Mouse (Mus musculus): ENCODE measurements around the gene Ush2a. TPM values are rescaled to one million over a fixed set of nuclear protein-coding genes. Genes with fewer than 3 reads are reported as not detected.

Ush2a gene
- polyA plus RNA-seq, 2 experiments: 0.01 to 0.11 TPM

- Histone ChIP-seq H3K36me3 (ENCODE audit: control insufficient read depth, insufficient read depth, low read length) (no peaks in the 10 kb centered on the region), H3K4me3 (replicated peaks; ENCODE audit: low read length) (no peak overlapping the region), H3K9ac (ENCODE audit: low read depth, low read length, severe bottlenecking) (no peak overlapping the region), H3K4me2 (replicated peaks; ENCODE audit: low read depth, low read length, severe bottlenecking) (no peak overlapping the region), H3K4me1 (ENCODE audit: control insufficient read depth, insufficient read depth, low read length) (no peaks in the 10 kb centered on the region), H3K9me3 (ENCODE audit: control insufficient read depth, low read length) (no peaks in the 10 kb centered on the region), H3K27ac (replicated peaks; ENCODE audit: low read depth, low read length) (no peak overlapping the region), H3K27me3 (ENCODE audit: control insufficient read depth, insufficient read depth, low read length) (no peaks in the 10 kb centered on the region)
- WGBS: 81% methylated on average over 9 of the region's 9 CpGs
- DNase-seq (ENCODE audit: low spot score) (no peak), ATAC-seq (ENCODE audit: low FRiP score, low read depth) (no peak)
- no peak for TF ChIP-seq POLR2A (IDR thresholded peaks at IDR 0.05; ENCODE audit: borderline replicate concordance, extremely low read depth, insufficient read depth, insufficient read length)
These were observed 306.6 kb downstream of the Ush2a start for GRCm38 (mm10) chr1:188568295-188568961.

- WGBS: 76% methylated on average over 8 of the region's 8 CpGs
- H3K36me3 ChIP-seq (ENCODE audit: control insufficient read depth, insufficient read depth, low read length): no peaks in the 10 kb centered on the region
- no peak overlapping the region for H3K9ac ChIP-seq (ENCODE audit: low read depth, low read length, severe bottlenecking)
These were observed 314.5 kb downstream of the Ush2a start for GRCm38 (mm10) chr1:188576246-188576747.

GRCm38 (mm10) chr1:188577376-188577775 is 315.6 kb downstream of the Ush2a start:
- no peaks in the 10 kb centered on the region for H3K9me3 ChIP-seq (ENCODE audit: control insufficient read depth, low read length)
- no peaks in the 10 kb centered on the region for H3K4me1 ChIP-seq (ENCODE audit: control insufficient read depth, insufficient read depth, low read length)
- no peak overlapping the region for H3K4me2 ChIP-seq (replicated peaks; ENCODE audit: low read depth, low read length, severe bottlenecking)
- WGBS: 94% methylated on average over 4 of the region's 4 CpGs
- H3K4me3 ChIP-seq (replicated peaks; ENCODE audit: low read length): no peak overlapping the region
- DNase-seq (ENCODE audit: low spot score): no peak
- H3K36me3 ChIP-seq (ENCODE audit: control insufficient read depth, insufficient read depth, low read length): no peaks in the 10 kb centered on the region
- H3K27me3 ChIP-seq (ENCODE audit: control insufficient read depth, insufficient read depth, low read length): no peaks in the 10 kb centered on the region
- H3K9ac ChIP-seq (ENCODE audit: low read depth, low read length, severe bottlenecking): no peak overlapping the region
- no peak overlapping the region for H3K27ac ChIP-seq (replicated peaks; ENCODE audit: low read depth, low read length)
- no peak for ATAC-seq (ENCODE audit: low FRiP score, low read depth)
- TF ChIP-seq POLR2A (IDR thresholded peaks at IDR 0.05; ENCODE audit: borderline replicate concordance, extremely low read depth, insufficient read depth, insufficient read length): no peak

More at GRCm38 (mm10) chr1:188576246-188576747, 314.5 kb downstream of the Ush2a start:
- TF ChIP-seq POLR2A (IDR thresholded peaks at IDR 0.05; ENCODE audit: borderline replicate concordance, extremely low read depth, insufficient read depth, insufficient read length): no peak
- no peaks in the 10 kb centered on the region for H3K9me3 ChIP-seq (ENCODE audit: control insufficient read depth, low read length)
- H3K27ac ChIP-seq (replicated peaks; ENCODE audit: low read depth, low read length): no peak overlapping the region
- no peaks in the 10 kb centered on the region for H3K4me1 ChIP-seq (ENCODE audit: control insufficient read depth, insufficient read depth, low read length)
- no peak overlapping the region for H3K4me3 ChIP-seq (replicated peaks; ENCODE audit: low read length)
- ATAC-seq (ENCODE audit: low FRiP score, low read depth) (no peak), DNase-seq (ENCODE audit: low spot score) (no peak)
- H3K27me3 ChIP-seq (ENCODE audit: control insufficient read depth, insufficient read depth, low read length): no peaks in the 10 kb centered on the region
- H3K4me2 ChIP-seq (replicated peaks; ENCODE audit: low read depth, low read length, severe bottlenecking): no peak overlapping the region

GRCm38 (mm10) chr1:188581136-188581535 is 319.3 kb downstream of the Ush2a start:
- ATAC-seq (ENCODE audit: low FRiP score, low read depth) (no peak), DNase-seq (ENCODE audit: low spot score) (no peak)
- no peak overlapping the region for H3K4me2 ChIP-seq (replicated peaks; ENCODE audit: low read depth, low read length, severe bottlenecking)
- no peaks in the 10 kb centered on the region for H3K27me3 ChIP-seq (ENCODE audit: control insufficient read depth, insufficient read depth, low read length)
- no peak overlapping the region for H3K27ac ChIP-seq (replicated peaks; ENCODE audit: low read depth, low read length)
- no peaks in the 10 kb centered on the region for H3K9me3 ChIP-seq (ENCODE audit: control insufficient read depth, low read length)
- no peak overlapping the region for H3K4me3 ChIP-seq (replicated peaks; ENCODE audit: low read length)
- H3K4me1 ChIP-seq (ENCODE audit: control insufficient read depth, insufficient read depth, low read length): no peaks in the 10 kb centered on the region
- WGBS: 39% methylated on average over 4 of the region's 4 CpGs
- TF ChIP-seq POLR2A (IDR thresholded peaks at IDR 0.05; ENCODE audit: borderline replicate concordance, extremely low read depth, insufficient read depth, insufficient read length): no peak
- no peaks in the 10 kb centered on the region for H3K36me3 ChIP-seq (ENCODE audit: control insufficient read depth, insufficient read depth, low read length)
- H3K9ac ChIP-seq (ENCODE audit: low read depth, low read length, severe bottlenecking): no peak overlapping the region

GRCm38 (mm10) chr1:188595251-188595650 is 333.4 kb downstream of the Ush2a start:
- Histone ChIP-seq H3K4me2 (replicated peaks; ENCODE audit: low read depth, low read length, severe bottlenecking) (no peak overlapping the region), H3K9me3 (ENCODE audit: control insufficient read depth, low read length) (no peaks in the 10 kb centered on the region), H3K27ac (replicated peaks; ENCODE audit: low read depth, low read length) (no peak overlapping the region), H3K36me3 (ENCODE audit: control insufficient read depth, insufficient read depth, low read length) (no peaks in the 10 kb centered on the region), H3K4me3 (replicated peaks; ENCODE audit: low read length) (no peak overlapping the region), H3K27me3 (ENCODE audit: control insufficient read depth, insufficient read depth, low read length) (no peaks in the 10 kb centered on the region), H3K9ac (ENCODE audit: low read depth, low read length, severe bottlenecking) (no peak overlapping the region), H3K4me1 (ENCODE audit: control insufficient read depth, insufficient read depth, low read length) (no peaks in the 10 kb centered on the region)
- ATAC-seq (ENCODE audit: low FRiP score, low read depth) (peak; percentile 30; the same call in 1 of the 2 replicates), DNase-seq (ENCODE audit: low spot score) (peak; percentile 43)
- TF ChIP-seq POLR2A (IDR thresholded peaks at IDR 0.05; ENCODE audit: borderline replicate concordance, extremely low read depth, insufficient read depth, insufficient read length): no peak
- WGBS: 22% methylated on average over 4 of the region's 4 CpGs
